Mouse (Mus musculus) adipocyte (in vitro differentiated cells): Measurements from ENCODE around the gene Nfkbia.

Source experiments
- DNase-seq: peaks from one replicate; pipeline ENCODE4 v3.0.0-alpha.2; 2016; ENCODE audit warnings: low spot score

The Nfkbia gene

DNA sequence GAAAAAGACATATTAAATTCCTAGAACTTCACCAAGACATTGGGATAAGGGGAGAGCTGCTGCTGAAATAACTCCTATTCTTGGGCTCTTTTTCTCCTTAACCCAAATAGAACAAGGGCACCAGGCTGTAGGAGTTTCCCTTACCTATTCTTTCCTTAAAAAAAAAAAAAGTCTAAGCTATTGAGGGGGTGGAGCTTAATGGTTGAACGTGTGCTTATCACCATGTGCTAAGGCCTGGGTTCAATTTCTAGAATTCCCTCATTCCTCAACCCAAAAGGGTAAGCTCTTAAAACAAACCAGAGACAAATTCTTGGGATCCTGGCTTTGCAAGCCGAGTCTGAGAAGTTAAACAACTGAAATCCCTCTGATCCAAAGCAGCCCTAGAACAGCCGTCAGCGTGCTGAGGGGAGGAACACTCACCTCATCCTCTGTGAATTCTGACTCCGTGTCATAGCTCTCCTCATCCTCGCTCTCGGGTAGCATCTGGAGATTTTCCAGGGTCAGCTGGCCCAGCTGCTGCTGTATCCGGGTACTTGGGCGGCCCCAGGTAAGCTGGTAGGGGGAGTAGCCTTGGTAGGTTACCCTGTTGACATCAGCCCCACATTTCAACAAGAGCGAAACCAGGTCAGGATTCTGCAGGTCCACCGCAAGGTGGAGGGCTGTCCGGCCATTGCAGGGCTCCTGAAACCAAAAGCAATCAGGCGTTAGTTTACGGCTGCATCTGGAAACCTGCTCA lies 2.3 kb downstream of the Nfkbia start:
- DNase-seq: peak; percentile 22

DNA sequence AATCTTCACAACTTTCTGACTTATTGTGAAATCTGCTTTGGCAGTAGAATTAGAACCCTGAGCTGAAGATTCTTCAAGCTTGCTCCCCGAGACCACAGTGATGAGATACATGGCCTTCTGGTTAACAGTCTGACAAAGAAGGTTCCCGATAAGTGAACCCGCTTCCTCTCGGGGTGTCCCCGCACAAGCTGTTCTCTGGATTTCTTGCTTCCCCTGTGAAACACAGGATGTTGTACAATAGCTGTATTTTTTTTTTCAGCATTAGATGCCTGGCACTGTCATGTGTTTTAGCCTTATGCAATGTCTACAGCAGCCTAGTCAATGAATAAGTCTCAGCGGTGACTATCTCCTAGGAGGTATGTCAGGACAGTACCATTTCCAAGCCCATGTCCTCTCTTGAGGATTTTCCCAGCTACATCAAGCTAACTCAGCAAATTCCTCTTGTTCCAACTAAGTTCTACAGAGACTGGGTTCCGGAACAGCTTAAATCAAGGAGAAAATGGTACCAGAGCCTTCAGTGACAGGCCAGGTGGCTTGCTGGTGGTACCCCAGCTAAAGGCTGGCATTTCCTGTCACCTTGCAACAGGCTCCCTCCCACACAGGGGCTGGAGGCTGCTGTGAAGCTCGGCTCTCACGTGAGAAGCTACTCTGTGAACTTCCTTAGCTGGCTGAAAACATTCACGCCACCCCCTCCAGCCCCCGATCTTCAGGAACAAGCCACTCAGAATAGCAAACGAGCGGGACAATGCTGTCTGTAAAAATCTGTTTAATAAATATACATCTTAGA lies 3.6 kb downstream of the Nfkbia start:
- peak; percentile 52 for DNase-seq

DNA sequence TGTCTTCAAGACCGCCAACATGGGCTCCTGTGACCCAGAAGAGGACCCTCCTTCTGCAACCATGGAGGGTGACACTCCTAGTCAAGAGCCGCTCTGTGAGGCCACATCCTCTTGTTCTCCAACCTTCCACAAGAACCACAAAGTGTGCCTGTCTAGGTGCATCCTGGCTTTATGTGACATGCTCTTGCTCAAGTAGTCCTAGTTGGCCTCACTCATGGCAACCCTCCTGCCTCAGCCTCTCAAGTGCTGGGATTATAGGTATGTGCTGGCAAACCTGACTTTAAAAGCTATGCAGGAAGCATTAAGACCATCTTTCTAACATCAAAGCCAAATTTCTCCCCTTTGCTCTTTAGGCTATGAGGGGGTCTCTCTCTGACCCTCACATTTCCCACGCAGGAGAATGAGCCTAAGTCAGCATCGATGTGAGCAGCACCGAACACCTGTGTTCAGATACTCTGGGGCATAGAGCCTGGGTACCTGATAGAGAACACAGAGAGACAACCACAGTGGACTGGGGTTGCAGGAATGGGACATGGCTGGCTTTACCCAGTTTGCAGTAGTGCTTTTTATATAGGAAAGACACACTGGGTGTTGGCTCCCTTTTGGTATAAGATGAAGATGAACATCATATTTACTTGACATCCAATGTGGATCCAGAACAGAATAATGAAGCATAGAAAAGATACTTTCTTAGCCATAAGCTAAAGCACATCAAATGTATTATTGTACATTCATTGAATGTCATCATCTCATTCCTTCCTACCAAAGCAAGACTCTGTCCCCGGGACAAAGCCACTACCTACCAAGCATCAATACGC lies 4.4 kb downstream of the Nfkbia start:
- DNase-seq: peak; percentile 23

DNA sequence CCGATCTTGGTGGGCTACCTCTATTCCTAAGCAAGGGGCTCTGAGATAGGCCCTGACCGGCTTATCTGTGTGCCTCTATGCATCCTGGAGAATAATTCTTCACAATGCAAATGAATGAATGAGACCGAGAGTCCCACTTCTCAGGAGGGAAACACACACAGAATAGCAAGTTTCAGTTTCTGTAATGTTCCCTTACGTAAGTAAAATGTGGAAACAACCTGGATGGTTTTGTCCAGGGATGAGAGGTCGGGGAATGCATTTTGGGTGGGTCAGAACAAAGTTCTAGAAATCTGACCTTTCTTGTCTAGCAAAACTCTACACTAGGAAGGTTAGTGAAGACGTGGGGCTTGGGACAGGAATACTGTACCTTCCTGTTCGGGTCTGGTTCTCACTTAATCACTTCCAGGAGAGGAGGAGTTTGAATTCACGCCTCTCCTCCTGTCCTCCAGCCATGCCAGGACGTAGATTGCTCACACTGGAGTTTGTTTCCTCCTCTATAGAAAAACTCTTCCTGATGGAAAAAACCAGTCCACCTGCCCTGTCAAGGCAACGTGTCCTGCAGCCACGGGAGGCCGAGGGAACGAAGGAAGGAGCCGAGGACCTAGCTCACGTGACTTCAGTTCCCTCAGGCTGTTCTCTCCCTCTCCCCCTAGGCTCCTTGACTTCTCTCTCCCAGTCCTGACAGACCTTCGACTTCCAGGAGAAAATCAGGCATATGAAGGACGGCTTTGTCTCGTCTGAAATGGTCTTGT lies 5.3 kb downstream of the Nfkbia start:
- peak; percentile 14 for DNase-seq

DNA sequence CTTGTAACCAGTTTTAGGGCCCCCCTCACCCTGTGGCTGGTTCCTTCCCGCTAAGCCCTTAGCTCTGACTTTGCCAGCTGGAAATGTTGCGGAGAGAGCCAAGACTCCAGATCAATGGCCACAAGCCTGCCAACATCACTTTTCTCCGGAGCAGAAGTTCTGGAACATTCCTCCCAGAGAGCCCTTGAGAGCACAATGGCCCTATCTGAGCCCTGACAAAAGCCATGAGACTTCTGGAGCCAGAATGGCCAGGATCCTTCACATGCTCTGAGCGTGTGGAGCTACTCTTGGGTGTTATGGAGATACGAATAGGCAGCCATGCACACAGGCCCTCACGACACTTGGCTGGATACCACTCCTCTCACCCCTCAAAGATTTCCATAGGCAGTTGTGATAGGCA lies 7.6 kb downstream of the Nfkbia start:
- DNase-seq: peak; percentile 56

DNA sequence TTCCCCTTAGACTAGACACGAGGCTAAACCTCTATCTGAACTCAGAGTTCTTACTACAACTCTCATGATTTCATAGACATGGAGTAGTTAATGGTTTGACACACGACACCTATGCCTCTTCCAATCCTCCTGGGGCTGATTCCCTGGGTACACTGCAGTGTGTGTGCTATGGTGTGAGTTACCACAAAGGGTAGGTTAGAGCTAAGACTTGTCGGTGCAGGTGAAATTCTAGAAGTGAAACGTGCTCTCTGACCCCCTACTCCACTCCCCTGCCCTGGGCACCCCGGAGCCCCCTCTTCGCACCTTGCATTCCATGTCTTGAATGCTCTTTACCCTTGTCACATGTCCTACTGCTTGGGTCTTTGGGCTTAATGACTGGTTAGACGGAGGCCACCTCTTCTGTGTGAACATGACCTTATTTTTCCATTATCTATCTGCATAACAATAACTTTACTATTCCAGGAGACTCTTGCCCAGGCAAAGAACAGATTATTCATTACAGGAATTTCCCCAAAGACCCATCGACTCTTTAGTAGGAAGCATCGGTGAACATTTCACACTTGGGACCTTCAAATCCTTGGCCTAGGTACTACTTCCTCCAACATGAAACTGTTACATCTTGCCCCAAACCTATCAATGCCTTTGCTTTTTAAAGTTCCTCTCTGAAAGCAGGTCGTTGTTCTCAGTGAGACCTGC lies 8.2 kb downstream of the Nfkbia start:
- no peak for DNase-seq

DNA sequence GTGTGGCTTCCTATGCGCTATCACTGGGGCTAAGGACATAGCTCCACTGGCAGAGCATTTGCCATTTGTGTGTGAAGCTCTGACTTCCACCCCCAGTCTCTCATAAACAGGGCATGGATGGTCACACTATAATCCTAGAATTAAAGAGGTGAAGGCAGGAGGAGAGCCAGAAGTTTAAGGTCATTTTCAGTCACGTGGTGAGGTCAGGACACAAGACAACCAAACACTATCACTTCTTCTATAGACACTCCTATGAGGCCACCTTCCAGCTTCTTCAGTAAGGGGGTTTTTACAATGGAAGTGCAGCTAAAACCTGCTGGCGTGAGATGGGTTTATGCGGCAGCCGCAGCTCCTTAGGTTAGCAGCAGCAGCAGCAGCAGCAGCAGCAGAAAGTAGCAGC lies 8.9 kb downstream of the Nfkbia start:
- no peak for DNase-seq

DNA sequence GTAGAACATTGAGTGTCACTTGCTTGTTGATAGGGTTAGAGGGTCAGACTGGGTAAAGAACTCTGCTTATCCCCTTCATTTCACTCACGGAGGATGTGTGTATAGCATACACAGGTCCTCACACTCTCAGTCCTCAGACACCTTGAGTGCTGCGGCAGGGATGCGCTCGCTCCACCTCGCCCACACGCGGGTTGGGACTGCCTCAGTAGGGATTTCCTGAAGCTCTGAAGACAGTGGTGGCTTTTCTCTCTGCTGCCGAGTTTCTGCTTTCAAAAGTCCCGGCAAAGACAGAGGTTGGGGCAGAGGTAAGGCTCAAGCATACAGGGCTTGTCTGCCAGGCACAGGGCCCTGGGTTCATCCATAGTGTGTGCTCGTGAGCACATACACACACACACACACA lies 9.7 kb downstream of the Nfkbia start:
- DNase-seq: no peak

DNA sequence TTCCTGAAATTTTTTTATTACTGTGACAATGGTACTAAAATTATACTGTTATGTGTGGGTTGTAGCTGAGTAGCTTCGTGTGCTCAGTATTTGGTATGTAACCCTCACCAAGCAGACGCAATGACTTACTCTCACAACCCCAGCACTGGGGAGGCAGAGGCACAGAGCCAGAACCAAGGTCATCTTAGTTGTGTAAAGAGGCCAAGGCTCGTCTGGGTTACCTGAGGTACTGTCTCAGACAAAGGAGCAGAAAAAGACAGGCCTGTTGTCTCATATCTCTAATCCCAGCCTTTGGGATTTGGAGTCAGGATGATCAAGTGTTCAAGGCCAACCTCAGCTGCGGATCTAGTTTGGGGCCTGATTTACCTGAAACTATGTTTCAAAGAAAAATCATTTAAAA lies 10.7 kb downstream of the Nfkbia start:
- no peak for DNase-seq

DNA sequence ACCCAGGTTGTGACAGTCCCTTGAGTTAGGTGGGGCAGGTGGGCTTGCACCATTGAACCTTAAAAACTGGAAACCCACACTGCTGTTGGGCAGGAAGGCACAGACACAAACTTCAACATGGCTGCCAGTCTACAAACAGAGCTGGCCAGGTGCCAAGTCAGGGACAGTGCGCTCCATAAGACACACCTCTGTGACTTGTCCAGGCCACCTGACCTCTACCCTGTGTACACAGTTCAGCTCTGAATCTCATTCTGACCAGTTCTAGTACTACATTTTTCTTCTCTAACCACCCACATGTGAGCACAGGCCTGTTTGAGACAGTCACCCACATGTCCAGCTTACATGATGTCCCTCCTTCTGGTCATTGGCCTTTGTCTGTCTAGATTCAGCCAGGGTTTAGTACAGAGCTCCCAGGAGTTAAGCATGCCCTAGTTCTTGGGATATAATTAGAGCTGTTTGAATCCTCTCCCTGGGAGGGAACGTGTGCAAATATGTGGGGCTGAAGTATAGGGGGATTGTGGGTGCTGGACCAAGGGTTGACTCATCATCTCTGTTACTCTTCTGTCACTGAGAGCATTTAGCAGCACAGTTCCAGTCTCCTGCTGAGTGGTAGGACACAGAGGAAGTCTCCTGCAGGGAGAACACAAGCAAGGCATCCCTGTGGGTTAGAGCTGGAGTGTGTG lies 11.8 kb downstream of the Nfkbia start:
- peak; percentile 76 for DNase-seq

DNA sequence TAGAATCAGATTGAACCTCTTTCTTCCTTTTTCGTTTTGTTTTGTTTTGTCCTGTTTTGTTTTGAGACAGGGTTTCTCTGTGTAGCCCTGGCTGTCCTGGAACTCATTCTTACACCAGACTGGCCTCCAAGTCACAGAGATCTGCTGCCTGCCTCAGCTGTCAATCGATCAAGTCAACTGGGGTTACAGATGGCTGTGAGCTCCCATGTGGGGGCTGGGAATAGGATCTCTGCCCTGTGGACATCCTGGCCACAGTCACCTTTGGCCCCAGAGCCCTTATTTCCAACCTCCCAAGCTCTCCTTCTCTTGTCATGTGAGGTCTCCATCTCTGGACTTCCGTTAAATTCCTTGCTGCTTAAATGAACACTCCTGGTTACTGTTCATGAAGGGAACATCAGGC lies 13.5 kb downstream of the Nfkbia start:
- DNase-seq: peak; percentile 34

DNA sequence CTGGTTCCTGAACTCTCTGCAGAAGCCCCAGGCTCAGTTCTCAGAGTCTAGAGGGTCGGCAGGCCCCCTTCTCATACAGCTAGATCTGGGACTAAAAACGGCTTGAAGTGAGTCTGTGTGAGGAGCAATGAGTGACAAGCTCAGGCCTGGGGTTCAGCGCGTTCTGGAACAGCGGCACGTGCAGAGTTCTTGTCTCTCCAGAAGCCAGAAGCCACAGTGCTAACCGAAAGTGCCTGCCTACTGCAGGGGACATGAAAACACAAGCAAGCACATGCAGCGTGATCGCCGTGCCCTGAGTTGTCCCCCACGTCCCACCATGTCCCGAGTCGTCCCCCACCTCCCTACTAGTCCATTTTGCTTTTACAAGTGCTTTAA lies 18.3 kb downstream of the Nfkbia start:
- no peak for DNase-seq

DNA sequence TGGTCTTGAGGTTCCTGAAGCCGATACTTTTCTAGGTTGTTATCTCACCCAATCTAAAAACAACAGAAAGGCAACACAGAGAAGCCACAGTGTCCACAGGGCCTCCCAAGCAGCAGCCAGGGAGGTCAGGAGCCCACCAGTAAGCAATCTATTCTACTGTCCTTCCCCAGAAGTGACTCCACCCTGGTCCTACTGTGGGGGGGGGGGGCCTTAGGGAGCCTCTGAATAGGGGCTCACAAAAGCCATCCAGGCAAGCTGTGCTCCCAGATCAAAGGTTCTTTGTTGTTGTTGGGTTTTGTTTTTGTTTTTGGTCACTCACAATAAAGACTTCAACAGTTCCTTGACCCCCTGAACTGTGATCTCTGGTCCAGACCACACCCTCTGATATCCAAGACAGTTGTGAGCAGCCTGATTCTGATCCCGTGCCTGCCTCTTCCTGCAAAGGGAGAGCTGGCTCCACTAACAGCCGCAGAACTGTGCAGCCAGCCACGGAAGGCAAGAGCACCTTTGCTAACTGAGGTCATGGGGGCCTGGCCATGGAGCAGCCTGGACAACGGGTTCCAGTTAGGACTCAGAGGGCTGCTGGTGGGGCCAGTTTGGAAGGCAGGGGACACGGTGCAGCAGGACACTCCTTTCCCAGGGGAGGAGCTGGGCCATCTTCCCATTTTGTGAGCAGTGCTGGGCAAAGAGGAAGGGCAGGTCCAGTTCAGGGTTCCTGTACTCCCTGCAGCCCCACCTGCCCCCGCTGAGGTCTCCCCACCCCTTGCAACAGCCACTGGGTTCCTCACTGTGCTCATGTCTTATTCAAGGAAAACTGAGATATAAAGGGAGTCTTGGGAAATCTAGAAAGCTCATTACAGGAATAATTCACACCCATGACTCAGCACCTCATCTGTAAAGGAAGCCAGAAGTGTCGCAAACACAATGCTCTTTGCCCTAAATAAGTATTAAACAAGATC lies 18.9 kb downstream of the Nfkbia start:
- DNase-seq: peak; percentile 89

DNA sequence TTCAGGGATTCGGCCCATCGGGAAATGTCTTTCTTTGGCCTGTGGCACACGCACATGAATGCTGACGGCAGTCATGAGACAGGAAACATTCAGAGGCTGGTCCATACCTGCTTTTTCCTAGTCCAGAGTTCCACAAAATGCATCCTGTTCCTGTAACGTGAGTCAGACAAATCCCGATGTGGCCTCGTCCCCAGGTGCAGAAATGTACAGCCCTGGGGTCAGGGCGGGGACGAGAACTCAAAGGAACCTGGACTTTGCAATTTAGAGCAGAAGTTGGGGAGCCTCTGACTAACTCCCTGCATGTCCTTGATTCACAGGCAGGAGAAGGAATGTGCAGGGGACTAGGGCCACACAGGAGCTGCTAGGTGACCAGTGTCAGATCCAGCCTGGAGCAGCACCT lies 21.1 kb downstream of the Nfkbia start:
- DNase-seq: no peak

DNA sequence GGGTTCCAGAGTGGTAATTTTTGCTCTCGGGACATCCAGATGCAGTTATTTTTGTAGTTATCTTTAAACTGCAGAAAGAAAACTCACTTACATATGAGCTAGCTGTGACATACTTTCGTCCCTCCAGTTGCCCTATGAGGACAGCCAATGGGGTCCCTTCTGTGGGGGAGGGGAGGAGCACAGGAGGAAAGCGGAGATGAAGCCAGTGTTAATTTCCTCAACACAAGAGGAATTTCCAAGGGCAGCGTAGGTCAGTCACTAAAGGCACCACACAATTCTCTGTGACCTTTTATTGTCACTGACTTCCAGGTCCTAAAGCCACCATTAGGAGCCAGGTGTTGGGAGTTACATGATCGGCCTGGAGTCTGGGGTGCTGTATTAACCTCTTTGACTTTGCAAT lies 22.0 kb downstream of the Nfkbia start:
- no peak for DNase-seq

DNA sequence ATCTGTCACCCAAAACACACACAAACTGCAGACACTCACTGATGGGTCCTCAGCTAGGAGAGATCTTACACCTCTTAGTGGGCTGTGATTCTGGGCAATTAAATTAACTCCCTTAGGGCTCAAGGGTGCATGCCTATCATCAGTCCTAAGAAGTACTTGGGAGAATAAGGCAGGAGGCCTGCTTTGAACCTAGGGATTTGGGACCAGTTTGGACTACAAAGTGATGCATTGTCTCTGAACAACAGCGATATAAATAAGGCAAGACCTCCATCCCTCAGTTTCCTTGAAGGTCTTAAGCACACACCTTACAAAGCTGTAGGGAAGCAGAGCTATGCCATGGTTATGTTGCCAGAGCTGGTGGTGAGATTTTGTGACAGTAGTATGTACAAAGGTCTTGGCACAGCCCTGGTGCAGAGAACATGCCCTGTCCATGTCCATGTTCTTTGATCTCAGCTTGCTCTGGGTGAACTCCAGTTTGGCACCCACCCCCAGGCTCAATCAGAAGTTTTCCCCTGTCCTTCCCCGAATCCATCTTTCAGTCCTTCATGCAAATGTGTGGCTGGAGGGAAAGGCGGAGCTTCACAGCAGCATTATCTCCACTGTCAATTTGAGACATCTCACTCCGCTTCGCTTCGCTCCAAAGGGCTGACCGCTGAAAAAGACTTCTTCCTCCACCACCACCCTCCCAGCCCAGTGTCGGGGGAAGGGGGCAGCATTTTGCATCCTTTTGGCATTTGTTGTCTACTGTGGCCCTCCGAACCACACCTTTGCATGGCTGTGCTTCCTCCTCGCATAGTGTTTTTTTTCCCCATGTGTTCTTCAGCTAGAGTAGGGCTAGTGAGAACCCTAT lies 24.9 kb downstream of the Nfkbia start:
- DNase-seq: peak; percentile 37

DNA sequence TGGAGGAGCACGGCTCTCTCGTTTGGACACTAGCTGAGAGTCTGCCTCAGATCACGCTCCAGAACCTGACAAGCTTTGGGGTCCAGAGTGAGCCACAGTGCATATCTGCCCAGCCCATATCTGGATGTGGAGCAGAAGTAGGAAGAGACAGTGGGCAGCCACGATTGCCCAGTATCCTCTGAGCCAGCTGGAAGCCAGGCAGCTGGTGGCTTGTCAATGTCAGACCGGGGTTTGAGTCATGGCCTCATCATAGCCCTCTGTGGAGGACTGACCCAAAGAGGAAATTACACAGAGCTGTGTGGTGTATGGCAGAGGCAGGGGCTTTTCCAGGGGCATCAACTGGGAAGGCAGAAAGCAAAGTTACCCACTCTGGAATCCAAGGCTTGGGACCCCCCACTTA lies 25.6 kb downstream of the Nfkbia start:
- DNase-seq: no peak

DNA sequence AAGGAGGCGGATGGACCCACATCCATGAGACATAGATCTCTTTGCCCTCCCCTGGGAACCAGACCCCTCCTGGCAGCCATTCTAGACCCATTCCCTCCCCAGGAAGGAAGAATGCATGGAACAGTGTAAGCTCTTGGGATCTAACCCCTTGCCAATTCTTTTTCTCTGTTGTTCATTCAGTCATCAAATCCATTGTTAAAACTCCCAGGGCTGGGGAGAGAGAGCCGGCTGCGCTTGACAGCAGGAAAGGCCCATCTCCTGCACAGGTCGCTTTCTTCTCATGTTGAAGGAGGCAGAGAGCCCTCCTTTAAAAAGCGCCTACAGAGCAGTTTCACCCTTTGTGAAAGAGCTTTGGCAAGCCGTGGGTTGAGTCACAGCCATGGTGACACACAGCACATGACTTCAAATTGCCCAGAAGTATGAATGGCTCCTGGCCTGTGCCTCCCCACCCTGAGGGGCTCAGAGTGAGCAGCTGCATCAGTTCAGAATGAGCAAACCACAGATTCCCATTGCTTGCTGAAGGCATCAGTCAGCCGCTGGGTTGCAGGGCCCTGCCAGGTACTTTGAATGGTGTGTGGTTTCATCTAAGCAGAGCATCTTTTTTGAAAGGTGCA lies 26.3 kb downstream of the Nfkbia start:
- DNase-seq: peak; percentile 76
